Mouse (Mus musculus) monocyte, adult 5-6 weeks (primary cell): ENCODE data around the gene Tas2r116. TPM values are rescaled to one million over a fixed set of nuclear protein-coding genes. Genes with fewer than 3 reads are reported as not detected.

ENCODE experiments used
- ATAC-seq: fragments of 153-309, 156-312 bp; replicated peaks from 2 replicates; pipeline ENCODE4 v1.8.0; 2017; ENCODE audit warnings: mild to moderate bottlenecking; ENCODE audit not compliant: low TSS enrichment, insufficient number of reproducible peaks, severe bottlenecking, poor library complexity, low FRiP score
- total RNA-seq: library from RNA; stranded (forward); fragments of 200-1000, 200-491, 200-594 nt; gene quantifications from 3 replicates; pipeline ENCODE4 v1.2.3, GENCODE M21; 2017

The Tas2r116 gene
- total RNA-seq, result not detected in 3 replicates

DNA sequence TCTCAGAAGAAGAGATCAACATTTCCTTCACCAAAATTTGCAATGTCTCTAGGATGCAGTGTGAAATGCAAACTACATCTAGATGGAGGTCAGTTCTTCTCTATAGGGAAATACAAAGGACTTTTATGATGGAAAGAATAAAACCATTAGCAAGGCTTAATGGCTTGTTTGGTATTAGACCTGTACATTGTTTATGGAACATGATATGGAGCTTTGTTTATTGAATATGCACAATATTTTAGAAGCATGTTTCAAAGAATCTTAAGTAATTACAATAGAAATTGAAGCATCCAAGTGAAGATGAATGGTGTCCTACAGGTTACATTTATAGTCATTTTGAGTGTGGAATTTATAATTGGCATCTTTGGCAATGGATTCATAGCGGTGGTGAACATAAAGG lies at the start of gene Tas2r116:
TSS of gene Tas2r116 (plus strand) at position 301 of the 400 bp plus-strand sequence.
- no peak for ATAC-seq

DNA sequence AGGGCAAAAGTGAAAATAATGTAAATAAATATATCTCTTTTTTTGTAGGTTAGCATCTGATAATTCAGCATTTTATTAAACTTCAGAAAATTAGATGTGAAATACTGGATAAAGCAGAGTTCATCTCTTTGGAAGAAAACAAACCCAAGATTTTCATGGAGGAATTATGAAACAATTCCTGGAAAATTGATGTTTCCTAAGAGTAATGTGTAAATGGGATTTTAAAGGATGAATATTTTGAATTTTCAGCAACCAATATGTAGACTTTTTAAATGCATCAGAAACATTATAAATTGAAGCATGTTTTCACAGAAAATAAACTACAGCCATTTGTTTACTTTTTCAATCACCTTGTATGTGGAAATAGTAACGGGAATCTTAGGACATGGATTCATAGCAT lies 8.4 kb upstream of the Tas2r116 start, which contains the start of gene Tas2r123:
TSS of gene Tas2r123 (plus strand) at position 301 of the 400 bp plus-strand sequence.
- no peak for ATAC-seq

DNA sequence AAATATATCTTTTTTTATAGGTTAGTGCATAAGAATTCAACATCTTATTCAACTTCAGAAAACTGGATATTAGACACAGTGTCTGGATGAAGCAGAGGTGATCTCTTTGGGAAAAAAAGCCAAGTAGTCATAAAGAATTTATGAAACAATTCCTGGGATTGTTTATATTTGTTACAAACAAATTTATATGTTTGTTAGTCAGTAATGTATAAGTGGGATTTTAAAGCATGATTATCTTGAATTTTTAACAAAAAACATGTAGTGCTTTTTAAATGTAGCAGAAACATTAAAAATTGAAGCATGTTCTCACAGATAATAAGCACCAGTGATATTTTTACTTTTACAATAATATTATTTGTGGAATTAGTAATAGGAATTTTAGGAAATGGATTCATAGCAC lies 12.5 kb downstream of the Tas2r116 start, which contains the start of gene Tas2r110:
TSS of gene Tas2r110 (plus strand) at position 301 of the 400 bp plus-strand sequence.
- no peak for ATAC-seq

DNA sequence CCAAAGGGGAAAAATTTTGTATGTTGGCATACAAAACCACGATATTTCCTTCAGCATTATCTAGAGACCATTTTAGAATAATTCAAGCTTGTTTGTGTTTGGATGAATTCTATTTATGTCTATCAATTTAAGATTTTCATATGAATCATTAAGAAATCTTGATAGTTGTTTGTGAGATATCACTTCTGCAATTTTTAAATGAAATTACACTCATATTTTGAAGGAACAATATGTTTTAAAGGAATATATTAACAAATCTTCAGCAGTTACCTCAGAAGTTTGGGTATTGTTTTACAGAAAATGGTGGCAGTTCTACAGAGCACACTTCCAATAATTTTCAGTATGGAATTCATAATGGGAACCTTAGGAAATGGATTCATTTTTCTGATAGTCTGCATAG lies 37.5 kb downstream of the Tas2r116 start, which contains the start of gene Tas2r113:
TSS of gene Tas2r113 (plus strand) at position 301 of the 400 bp plus-strand sequence.
- no peak for ATAC-seq

Other genes with a start within 250 kb of the Tas2r116 start
- not detected in 3 replicates for gene A630073D07Rik, start 203.9 kb upstream of the Tas2r116 start, total RNA-seq
- not detected in 3 replicates for gene Tas2r120, start 198.5 kb upstream of the Tas2r116 start, total RNA-seq
- gene Tas2r121, start 154.4 kb upstream of the Tas2r116 start, total RNA-seq, result not detected in 3 replicates
- not detected in 3 replicates for gene Tas2r122, start 143.5 kb upstream of the Tas2r116 start, total RNA-seq
- gene Tas2r115, start 117.4 kb upstream of the Tas2r116 start, total RNA-seq, result not detected in 3 replicates
- gene Tas2r124, start 100.7 kb upstream of the Tas2r116 start, total RNA-seq, result not detected in 3 replicates
- not detected in 3 replicates for gene Tas2r102, start 93.3 kb upstream of the Tas2r116 start, total RNA-seq
- gene Tas2r136, start 77.3 kb upstream of the Tas2r116 start, total RNA-seq, result not detected in 3 replicates
- gene Tas2r117, start 52.6 kb upstream of the Tas2r116 start, total RNA-seq, result not detected in 3 replicates
- not detected in 3 replicates for gene Tas2r123, start 8.3 kb upstream of the Tas2r116 start, total RNA-seq
- not detected in 3 replicates for gene Tas2r110, start 12.6 kb downstream of the Tas2r116 start, total RNA-seq
- not detected in 3 replicates for gene Tas2r113, start 37.6 kb downstream of the Tas2r116 start, total RNA-seq
- not detected in 3 replicates for gene Tas2r125, start 54.2 kb downstream of the Tas2r116 start, total RNA-seq
- gene Tas2r129, start 95.7 kb downstream of the Tas2r116 start, total RNA-seq, result not detected in 3 replicates
- gene Tas2r131, start 102.5 kb downstream of the Tas2r116 start, total RNA-seq, result not detected in 3 replicates
- not detected in 3 replicates for gene Tas2r109, start 125.5 kb downstream of the Tas2r116 start, total RNA-seq
- gene Tas2r103, start 181.7 kb downstream of the Tas2r116 start, total RNA-seq, result not detected in 3 replicates
- 0.32 TPM in 1 of 3 replicates, not detected in the others for gene Tas2r140, start 200.4 kb downstream of the Tas2r116 start, total RNA-seq
- gene Smim10l1, start 249.5 kb downstream of the Tas2r116 start, total RNA-seq, result 33.4 to 57.3 TPM (median 44.8 TPM) in 3 replicates